Mouse (Mus musculus) cerebellum, adult 18-20 months (tissue): ENCODE data around the gene Baz1b.
A peak's percentile ranks its signal among the peaks of the same experiment; 100 is the strongest.

ENCODE experiments used
- DNase-seq, 2 experiments: peaks; one replicate each; pipeline ENCODE4 v3.0.0; 2021

Baz1b gene

GRCm38 (mm10) chr5:135186621-135187348 is at the start of gene Baz1b:
Baz1b (plus strand) TSS chr5:135187264.
- peak; percentile 98 to 100 for DNase-seq

- DNase-seq, result no peak
Observed at GRCm38 (mm10) chr5:135139881-135140280, 47.2 kb upstream of the Baz1b start.

DNA sequence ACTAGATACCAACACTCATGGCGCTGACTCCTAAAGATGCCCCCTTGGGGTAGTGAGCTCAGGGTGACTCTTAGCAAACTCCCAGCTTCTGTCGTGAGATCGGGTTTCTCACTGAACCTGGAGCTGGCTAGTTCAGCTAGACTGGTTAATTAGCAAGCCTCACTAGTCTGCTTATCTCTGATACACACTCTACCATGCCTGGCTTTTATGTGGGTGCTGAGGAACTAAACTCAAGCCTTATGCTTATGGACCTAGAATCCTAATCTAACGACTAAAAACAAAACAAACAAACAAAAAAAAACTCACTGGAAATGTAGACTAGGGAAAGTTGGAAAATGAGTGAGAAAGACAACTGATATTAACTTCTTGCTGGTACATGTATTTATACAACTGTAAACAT is 42.6 kb upstream of the Baz1b start:
- no peak for DNase-seq

- DNase-seq, result no peak
Observed at GRCm38 (mm10) chr5:135145532-135145931, 41.5 kb upstream of the Baz1b start.

DNA sequence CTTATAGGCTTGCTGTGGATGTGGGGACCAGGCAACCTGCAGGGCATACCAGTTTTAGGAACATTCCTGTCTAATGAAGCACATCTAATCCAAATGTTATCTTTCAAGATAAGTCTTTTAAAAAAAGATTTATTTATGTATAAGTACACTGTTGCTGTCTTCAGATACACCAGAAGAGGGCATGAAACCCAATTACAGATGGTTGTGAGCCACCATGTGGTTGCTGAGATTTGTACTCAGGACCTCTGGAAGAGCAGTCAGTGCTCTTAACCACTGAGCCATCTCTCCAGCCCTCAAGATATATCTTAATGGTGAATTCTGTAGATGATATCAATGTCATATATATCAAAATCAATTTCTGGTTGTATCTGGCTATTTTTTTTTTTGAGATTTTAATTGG is 41.1 kb upstream of the Baz1b start:
- DNase-seq, result no peak

DNA sequence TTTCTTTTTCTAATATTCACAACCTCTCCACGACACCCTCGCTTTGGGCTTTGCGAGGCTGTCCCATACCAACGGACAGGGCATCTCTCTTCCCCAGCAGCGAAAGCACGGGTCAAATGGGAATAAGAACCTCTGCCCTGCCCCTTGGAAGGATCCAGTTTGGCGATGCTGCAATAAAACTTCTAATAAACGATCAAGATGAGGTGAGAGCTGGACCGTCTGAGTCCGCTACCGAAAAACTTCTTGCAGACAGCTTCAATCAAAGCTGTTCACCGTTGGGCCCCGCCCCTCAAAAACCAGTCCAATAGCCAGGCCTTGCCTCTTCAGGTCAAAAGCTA is 38.4 kb upstream of the Baz1b start:
- no peak for DNase-seq

GRCm38 (mm10) chr5:135149053-135149819 is 37.8 kb upstream of the Baz1b start, which contains the start of gene Tbl2:
Tbl2 (plus strand) TSS chr5:135149657.
- peak; percentile 97 to 98 for DNase-seq

GRCm38 (mm10) chr5:135149820-135150178 is 37.3 kb upstream of the Baz1b start:
- no peak for DNase-seq

DNA sequence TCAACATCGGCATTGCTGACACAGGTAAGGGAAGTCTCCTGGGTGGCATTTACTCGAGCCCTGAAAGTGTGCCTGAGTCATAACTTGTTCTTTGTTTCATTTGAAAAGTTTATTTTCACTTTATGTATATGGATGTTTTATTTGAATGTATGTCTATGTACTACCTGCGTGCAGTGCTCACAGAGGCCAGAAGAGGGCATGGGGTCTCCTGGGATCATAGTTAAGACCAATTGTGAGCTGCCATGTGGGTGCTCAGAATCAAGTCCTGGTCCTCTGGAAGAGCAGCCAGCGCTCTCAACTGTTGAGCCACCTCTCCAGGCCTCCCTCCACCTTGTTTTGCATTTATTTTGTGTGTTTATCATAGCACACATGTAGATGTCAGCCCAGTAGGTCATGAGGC is 30.6 kb upstream of the Baz1b start:
- no peak for DNase-seq

DNA sequence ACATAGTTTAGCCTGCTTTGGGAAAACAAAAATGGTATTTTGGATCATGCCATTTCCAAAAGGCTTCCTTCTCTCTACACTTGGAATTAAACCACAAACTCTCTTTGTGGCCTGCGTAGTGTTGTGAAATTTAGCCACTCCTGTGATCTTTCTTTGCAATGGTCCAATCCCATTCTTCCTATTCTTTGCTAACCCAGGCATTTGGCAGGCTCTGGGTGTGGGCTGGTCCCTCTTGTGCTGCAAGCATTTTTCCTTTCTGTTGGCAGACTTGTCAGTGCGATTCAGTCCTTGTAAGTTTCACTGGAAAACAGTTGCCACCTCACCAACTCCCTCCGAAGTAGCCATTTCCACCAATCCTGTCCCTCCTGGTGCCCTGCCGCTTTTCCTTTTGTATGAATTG is 25.8 kb upstream of the Baz1b start:
- DNase-seq, result no peak

DNA sequence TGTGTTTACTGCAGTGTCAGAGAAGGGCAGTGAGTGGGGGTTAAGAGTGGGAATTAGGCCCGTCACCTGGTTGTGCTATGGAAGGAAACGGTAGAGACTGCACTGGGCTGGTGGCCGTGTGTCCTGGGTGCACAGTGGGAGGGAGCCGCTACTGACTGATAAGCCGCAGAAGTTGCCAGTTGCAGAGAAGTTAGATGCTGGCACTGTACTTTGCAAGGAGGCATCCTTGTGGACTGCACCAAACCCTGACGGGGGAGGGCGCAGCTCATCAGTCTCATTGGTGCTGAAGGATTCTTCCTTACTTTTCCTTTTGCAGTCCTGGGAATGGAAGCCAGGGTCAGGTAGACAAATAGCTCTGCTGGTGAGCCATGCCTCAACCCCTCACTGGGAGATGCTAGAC is 25.4 kb upstream of the Baz1b start:
- peak in 1 of 2 experiments; percentile 1 for DNase-seq

DNA sequence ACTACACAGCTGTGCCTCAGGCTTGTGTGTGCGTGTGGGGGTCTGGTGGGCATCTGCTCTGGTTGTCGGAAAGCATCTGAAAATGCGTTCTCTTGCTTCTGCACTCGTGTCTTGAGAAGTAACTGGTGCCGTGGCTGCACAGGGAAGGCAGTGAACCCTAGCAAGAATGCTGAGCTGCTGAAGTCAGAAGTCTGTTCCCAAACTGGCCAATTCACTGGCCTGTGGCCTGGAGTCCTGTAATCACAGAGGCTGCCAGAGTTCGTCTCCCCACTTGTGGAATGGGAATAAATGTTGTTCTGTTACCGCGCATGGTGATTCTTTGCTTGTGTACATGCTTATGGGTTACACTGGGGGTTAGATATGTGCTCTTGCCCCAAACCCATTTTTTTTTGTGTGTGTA is 24.7 kb upstream of the Baz1b start:
- DNase-seq, result no peak

DNA sequence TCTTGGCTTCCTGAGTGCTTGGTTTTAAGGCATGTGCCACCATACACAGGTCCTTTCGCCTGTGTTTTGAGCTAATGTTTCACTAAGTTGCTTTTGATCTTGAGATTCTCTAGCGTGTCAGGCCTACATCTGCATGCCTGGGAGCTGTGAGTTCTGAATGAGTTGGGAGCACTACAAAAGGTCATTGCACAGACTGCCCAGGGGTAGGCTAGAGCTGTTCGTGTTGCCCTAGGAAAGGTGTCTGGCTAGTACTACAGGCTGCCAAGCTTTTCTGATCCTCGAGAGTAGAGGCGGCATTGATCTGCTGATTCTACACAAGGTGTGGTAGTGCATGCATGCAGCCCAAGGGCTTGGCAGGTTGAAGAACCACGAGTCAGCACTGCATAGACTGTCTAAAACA is 24.2 kb upstream of the Baz1b start:
- DNase-seq, result no peak

DNA sequence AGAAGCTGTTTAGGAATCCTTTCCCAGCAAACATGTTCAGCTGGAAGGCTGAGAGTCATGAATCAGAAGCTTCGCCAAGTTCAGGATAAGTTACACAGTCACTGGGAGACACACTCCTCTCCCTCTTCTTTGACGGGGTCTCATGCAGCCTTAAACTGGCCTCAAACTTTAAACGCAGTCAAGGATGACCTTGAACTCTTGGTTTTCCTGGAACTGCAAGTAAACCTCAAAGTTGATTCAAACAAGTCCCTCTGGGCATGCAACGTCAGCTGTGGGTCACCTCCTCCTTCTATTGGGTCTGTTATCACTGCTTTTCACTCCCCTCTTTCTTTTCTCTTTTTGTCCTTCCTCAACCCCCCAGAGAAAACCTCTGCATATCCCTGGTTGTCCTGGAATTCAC is 20.2 kb upstream of the Baz1b start:
- no peak for DNase-seq

DNA sequence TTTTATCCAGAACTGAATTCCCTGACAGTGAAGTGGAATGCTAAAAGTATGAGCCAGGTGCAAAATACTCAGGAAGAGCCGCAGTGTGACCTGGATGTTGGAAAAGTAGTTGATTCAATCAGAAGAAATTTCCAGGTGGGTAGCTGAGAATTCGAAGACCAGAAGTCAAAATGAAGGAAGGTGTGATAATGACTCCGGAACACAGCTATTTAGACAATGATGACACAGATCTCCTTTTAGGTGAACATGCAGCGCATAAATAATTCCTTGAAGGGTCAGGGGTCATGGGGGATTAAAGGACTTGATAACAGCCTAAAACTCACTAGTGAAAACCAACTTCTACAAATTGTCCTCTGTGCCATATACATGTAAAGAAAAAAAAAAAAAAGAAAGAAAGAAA is 19.6 kb upstream of the Baz1b start:
- no peak for DNase-seq

DNA sequence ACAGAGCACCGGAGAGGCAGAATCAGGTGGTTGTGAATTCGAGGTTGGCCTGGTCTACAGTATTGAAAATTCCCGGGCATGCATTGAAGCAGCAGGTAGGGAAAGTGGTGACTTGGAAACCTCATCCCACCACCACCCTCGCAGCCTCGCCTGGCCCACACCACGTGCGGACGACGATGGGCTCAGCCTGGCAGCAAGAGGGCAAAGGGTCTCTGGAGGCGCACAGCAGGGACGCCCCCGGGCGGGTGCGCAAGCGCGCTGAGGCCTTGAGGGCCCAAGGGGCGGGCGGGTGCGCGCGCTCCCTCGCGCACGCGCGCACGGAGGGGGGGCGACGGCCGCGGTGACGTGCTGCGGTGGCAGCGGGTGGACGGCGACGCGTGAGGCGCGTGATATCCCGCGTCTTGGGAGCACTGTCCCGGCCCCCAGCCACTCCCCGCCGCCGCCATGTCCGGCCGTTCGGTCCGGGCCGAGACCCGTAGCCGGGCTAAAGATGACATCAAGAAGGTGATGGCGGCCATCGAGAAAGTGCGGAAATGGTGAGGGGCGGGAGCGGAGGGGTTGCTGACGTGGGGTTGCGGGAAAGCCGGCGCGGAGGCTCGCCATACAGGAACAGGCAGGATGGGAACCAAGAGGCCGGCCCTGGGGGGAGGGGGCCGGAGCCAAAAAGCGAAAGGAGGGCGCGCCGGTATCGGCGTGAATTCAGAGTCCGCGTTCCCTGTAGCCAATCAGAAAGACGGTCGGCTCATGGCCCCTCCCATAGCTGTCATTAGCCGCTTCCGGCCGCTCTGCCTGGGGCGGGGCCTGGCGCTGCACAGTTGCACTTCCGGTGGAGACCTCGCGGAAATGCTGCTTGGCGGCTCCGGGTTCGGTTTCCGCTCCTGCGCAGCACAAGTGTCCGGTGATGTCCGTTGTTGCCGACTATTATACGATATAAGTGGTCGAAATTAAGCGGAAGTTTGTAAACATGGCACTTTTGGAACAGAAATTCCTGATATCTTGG is 18.7 kb upstream of the Baz1b start, which contains the start of gene Bcl7b:
TSS of gene Bcl7b (plus strand) at position 221 of the 1,000 bp plus-strand sequence.
- peak; percentile 95 to 97 for DNase-seq

GRCm38 (mm10) chr5:135169479-135169878 is 17.6 kb upstream of the Baz1b start:
- DNase-seq, result no peak

- DNase-seq, result no peak
Observed at GRCm38 (mm10) chr5:135171688-135172220, 15.3 kb upstream of the Baz1b start.

DNA sequence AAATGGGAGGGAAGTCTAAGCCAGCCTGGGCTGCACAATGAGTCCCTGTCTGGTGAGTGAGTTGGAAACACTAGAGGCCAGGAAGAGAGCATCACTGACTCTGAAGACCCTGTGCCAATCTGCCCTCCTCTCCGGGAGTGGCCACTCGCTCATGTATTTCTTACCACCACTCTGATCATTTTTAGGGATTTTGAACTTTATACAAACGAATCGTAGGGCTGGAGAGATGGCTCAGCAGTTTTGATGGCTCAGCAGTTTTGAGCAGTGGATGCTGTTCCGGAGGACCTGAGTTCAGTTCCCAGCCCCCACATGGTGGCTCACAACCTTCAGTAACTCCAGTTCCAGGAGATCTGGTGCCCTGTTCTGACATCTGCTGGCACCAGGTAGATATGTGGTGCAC is 14.1 kb upstream of the Baz1b start:
- DNase-seq, result no peak

DNA sequence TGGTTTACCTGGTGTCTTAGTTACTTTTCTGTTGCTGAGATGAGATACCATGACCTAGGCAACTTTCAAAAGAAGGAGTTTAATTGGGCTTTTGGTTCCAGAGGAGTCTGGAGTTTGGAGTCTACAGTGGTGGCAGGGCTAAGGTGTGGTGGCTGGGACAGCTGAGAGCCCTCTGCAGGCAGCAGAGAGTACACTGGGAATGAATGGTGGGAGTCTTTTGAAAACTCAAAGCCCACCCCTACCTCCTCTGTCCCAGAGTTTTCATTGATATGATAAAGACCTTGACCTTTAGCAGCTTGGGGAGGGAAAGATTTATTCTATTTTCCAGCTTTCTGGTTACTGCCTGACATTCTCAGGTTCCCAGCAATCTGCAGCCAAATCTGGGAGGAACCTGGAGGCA is 12.0 kb upstream of the Baz1b start:
- no peak for DNase-seq

DNA sequence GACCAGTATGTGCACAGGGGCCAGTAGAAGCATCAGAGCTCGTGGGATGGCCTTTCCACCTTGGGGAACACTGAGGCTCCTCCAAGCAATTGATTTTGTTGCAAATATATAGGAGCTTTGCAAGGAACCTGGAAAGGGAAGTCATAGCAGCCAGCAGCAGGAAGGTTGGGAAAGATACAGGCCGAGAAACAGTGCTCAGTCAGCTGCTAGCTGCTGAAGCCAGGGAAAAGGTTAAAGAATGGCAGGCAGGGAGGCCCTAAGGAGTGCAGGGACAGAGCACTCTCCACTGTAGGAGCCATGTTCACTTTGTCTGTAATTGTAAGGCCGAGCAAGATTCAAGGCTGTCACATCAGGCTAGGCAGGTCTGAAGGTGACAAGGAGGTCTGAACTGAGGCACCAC is 8.5 kb upstream of the Baz1b start:
- DNase-seq, result no peak

- peak; percentile 96 for DNase-seq
Observed at GRCm38 (mm10) chr5:135178996-135179395, 8.1 kb upstream of the Baz1b start.

- DNase-seq, result peak; percentile 55 to 58
Observed at GRCm38 (mm10) chr5:135179616-135180015, 7.4 kb upstream of the Baz1b start.
